Mouse (Mus musculus): ENCODE results near the gene Rdh5. TPM values are rescaled to one million over a fixed set of nuclear protein-coding genes. Genes with fewer than 3 reads are reported as not detected.

Rdh5 gene
- total RNA-seq, 2 experiments from 2014 or later: 8.6 to 9.5 TPM

DNA sequence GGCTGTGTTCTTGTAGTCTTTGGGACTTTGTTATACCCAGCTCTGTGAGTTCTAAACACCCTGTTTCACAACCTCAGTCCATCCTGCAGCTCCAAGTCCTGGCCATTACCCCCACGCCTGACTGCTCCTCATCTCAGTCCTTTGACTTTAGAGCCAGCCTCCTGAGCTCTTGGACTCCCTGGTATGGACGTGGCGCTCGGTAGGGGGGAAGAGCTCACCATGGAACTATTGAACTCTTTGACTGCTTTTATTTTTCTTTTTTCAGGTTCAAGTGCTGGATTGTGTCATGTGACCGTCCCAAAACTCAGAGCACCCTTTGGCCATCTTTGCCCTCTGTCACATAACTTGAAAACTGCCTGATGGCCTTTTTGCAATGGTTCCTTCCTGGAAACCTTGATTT is 40.6 kb downstream of the Rdh5 start:
- no peak for DNase-seq
- intact Hi-C loops (cut with DNase I): no loop called here

DNA sequence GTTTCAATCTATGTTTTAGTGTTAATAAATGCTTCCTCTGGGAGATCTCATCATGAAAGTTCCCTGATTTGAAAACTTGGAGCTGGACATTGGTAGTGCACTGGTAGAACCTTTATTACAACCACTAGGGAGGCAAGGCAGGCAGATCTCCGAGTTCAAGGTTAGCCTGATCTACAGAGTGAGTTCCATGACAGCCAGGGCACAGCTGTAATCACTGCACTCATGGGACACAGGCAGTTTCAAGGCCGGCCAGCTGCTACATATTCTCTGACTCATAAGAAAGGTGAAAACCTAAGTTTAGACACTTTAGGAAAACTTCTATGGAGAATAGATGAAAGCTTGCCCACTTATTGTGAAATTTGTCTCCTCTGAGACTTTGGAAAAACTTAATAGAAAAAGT is 43.9 kb downstream of the Rdh5 start:
- DNase-seq: no peak
- intact Hi-C loops (cut with DNase I): no loop called here

DNA sequence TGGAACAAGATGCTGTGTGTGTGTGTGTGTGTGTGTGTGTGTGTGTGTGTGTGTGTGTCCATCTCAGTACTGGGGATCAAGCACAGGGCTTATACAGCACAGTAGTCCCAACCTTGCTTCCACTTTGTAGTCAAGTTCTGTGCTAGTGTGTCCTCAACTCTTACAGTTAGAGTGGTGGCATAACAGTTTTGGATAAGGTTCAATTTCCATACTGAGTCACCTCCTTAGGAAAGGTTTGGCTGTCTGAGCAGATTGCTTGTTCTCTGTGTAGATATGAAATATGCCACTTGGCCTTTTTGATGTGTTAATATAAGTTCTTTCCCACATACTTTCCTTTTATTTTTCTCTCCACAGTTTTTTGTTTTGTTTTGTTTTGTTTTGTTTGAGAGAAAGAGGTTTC is 44.4 kb downstream of the Rdh5 start:
- intact Hi-C loops (cut with DNase I): no loop called here
- DNase-seq: no peak

DNA sequence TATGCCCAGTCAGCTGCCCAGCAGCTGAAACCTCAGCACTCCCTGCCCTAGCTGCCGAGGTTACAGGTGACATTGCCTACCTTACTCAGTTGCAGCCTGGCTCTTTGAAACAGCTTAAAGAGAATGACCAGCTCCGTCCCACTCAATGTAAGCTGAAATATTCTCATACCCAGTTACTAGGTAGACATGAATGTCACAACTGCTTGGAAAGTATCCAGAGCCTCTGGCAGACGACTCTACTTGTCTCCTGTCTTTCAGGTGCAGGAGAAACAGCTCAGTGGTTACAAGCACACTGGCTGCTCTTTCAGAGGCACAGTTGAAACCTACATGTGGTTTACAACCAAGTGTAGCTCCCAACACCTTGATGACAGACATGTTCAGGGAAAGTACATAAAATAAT is 52.3 kb downstream of the Rdh5 start:
- intact Hi-C loops (cut with DNase I): no loop called here
- no peak for DNase-seq

- no peak for DNase-seq
- intact Hi-C loops (cut with DNase I): no loop called here
These were observed 56.2 kb downstream of the Rdh5 start for GRCm38 (mm10) chr10:128866518-128866917.

DNA sequence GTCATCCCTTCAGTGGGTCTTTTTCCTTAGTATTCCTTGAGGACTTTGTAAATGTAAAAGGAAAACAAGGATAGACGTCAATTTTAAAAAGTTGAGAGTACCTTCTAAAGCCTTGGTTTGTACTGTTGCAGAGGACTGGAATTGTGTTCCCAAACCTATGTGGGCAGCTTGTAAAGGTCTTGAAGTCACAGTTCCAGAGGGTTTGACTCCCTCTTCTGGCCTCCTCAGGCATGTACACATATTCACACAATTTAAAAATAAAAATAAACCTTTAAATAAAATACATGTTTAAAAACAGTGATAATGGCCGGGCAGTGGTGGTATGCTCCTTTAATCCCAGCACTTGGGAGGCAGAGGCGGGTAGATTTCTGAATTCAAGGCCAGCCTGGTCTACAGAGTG is 56.6 kb downstream of the Rdh5 start:
- intact Hi-C loops (cut with DNase I): no loop called here
- DNase-seq: no peak

Other genes starting within 250 kb of the Rdh5 start
- 10 to 100 TPM; 17.3 to 17.4 TPM for gene Suox, start 248.8 kb downstream of the Rdh5 start, total RNA-seq (2021)
- gene Rab5b, start 226.6 kb downstream of the Rdh5 start, total RNA-seq (2021): 10 to 100 TPM; 66.5 to 71.8 TPM
- gene Pmel, start 218.7 kb downstream of the Rdh5 start, total RNA-seq (2021): under 1 TPM; 0.66 to 0.93 TPM
- 10 to 100 TPM; 18.9 to 19.9 TPM for gene Cdk2, start 217.9 kb downstream of the Rdh5 start, total RNA-seq (2021)
- gene Dgka, start 178.0 kb downstream of the Rdh5 start, total RNA-seq (2021): 10 to 100 TPM; 12.4 to 15.7 TPM
- gene Pym1, start 175.0 kb downstream of the Rdh5 start, total RNA-seq (2021): 1 to 10 TPM; 8.5 to 9.0 TPM
- 1 to 10 TPM; 4.5 to 5.8 TPM for gene Mmp19, start 132.0 kb downstream of the Rdh5 start, total RNA-seq (2021)
- 10 to 100 TPM; 37.9 to 38.7 TPM for gene Dnajc14, start 118.8 kb downstream of the Rdh5 start, total RNA-seq (2021)
- 10 to 100 TPM in 1 of 2 experiments, 1 to 10 TPM in 1; 8.6 to 11.1 TPM for gene Tmem198b, start 118.5 kb downstream of the Rdh5 start, total RNA-seq (2021)
- 10 to 100 TPM; 40.9 to 44.9 TPM for gene Sarnp, start 105.6 kb downstream of the Rdh5 start, total RNA-seq (2021)
- 10 to 100 TPM in 1 of 2 experiments, 1 to 10 TPM in 1; 6.5 to 10.2 TPM for gene Ormdl2, start 101.2 kb downstream of the Rdh5 start, total RNA-seq (2021)
- 1 to 10 TPM; 2.8 TPM for gene Gdf11, start 31.2 kb downstream of the Rdh5 start, total RNA-seq (2021)
- gene Cd63, start 21.9 kb downstream of the Rdh5 start, total RNA-seq (2021): 100 to 1,000 TPM; 127 to 131 TPM
- gene Bloc1s1, start 1.1 kb upstream of the Rdh5 start, total RNA-seq (2021): 100 to 1,000 TPM; 177 to 183 TPM
- gene Itga7, start 10.9 kb upstream of the Rdh5 start, total RNA-seq (2021): 100 to 1,000 TPM; 163 to 167 TPM
- gene Mettl7b, start 38.1 kb upstream of the Rdh5 start, total RNA-seq (2021): not detected
- not detected for gene Olfr9, start 66.5 kb upstream of the Rdh5 start, total RNA-seq (2021)
- gene Olfr763, start 87.9 kb upstream of the Rdh5 start, total RNA-seq (2021): not detected
- not detected for gene Olfr764-ps1, start 117.0 kb upstream of the Rdh5 start, total RNA-seq (2021)
- gene Olfr765, start 127.1 kb upstream of the Rdh5 start, total RNA-seq (2021): not detected
- gene Olfr766-ps1, start 146.1 kb upstream of the Rdh5 start, total RNA-seq (2021): not detected
- gene Olfr767, start 160.0 kb upstream of the Rdh5 start, total RNA-seq (2021): not detected
- not detected for gene Olfr768, start 176.5 kb upstream of the Rdh5 start, total RNA-seq (2021)
- not detected for gene Olfr769, start 195.0 kb upstream of the Rdh5 start, total RNA-seq (2021)
- gene Olfr770, start 216.1 kb upstream of the Rdh5 start, total RNA-seq (2021): not detected
- gene Olfr771, start 241.9 kb upstream of the Rdh5 start, total RNA-seq (2021): not detected

Data from heart, postnatal 14 days (tissue).